Mouse (Mus musculus) liver, adult 2 months (tissue): ENCODE results near the gene Fibp. TPM values are rescaled to one million over a fixed set of nuclear protein-coding genes. Genes with fewer than 3 reads are reported as not detected.
"Not testable (repeated sequence)": the region's sequence is repeated elsewhere in the genome, so short reads cannot be mapped to it uniquely, and the experiment has no call there.

Source experiments
- DNase-seq: peaks from one replicate; pipeline ENCODE4 v3.0.0-alpha.2; 2011; ENCODE audit warnings: low read depth, low spot score; ENCODE audit errors: extremely low read depth
- H3K27ac ChIP-seq: fragments of 200-500 bp; replicated peaks from 2 replicates; pipeline ENCODE4 v1.5.1; 2012; ENCODE audit warnings: low read depth, mild to moderate bottlenecking, control low read depth, inconsistent platforms, low read length; ENCODE audit not compliant: insufficient read depth
- H3K27me3 ChIP-seq: fragments of 200-500 bp; 2 replicates; pipeline ENCODE4 v1.6.1; 2012; ENCODE audit warnings: mild to moderate bottlenecking, moderate library complexity, low read length, inconsistent platforms; ENCODE audit not compliant: control insufficient read depth, insufficient read depth
- H3K36me3 ChIP-seq: fragments of 200-500 bp; 2 replicates; pipeline ENCODE4 v1.6.1; 2012; ENCODE audit warnings: low read length, inconsistent platforms; ENCODE audit not compliant: control insufficient read depth, insufficient read depth
- H3K4me1 ChIP-seq: fragments of 200-500 bp; 2 replicates; pipeline ENCODE4 v1.6.1; 2011; ENCODE audit warnings: low read length; ENCODE audit not compliant: control insufficient read depth, insufficient read depth
- H3K4me3 ChIP-seq: fragments of 200-500 bp; 2 replicates; pipeline ENCODE4 v1.5.1; 2011; ENCODE audit warnings: low read depth, mild to moderate bottlenecking, control low read depth, low read length, moderate library complexity; ENCODE audit not compliant: insufficient read depth
- H3K79me2 ChIP-seq: fragments of 200-500 bp; 2 replicates; pipeline ENCODE4 v1.6.1; 2012; ENCODE audit warnings: inconsistent platforms, mild to moderate bottlenecking, low read length, moderate library complexity; ENCODE audit not compliant: control insufficient read depth, insufficient read depth
- H3K9ac ChIP-seq: fragments of 200-500 bp; 2 replicates; pipeline ENCODE4 v1.6.1; 2012; ENCODE audit warnings: low read depth, mild to moderate bottlenecking, control low read depth, inconsistent platforms, low read length
- CTCF ChIP-seq: fragments of 200-500 bp; IDR thresholded peaks from 2 replicates; pipeline ENCODE4 v1.5.1; 2011; ENCODE audit warnings: low read depth, low read length, control low read depth
- POLR2A ChIP-seq: fragments of 200-500 bp; IDR thresholded peaks from 2 replicates; pipeline ENCODE4 v1.6.1; 2011; ENCODE audit warnings: low read length, control low read depth; ENCODE audit not compliant: insufficient read depth; ENCODE audit errors: extremely low read depth
- WGBS: fragments of 180-500 bp; shearing (Covaris S2); methylation state at CpG from one replicate; pipeline ENCODE4 v1.1.7; 2018; 5-methylcytosine and 5-hydroxymethylcytosine counted together
- polyA plus RNA-seq: library from polyadenylated mRNA; depleted of rRNA; stranded (reverse); fragments of >200 nt; gene quantifications from 2 replicates; pipeline ENCODE4 v1.2.3, GENCODE M21; 2012
- total RNA-seq: library from RNA; depleted of rRNA; stranded (reverse); fragments of >200 nt; gene quantifications from 2 replicates; pipeline ENCODE4 v1.2.3, GENCODE M21; 2014

Fibp gene
- total and polyA plus RNA-seq, 2 experiments, result 25.8 to 46.6 TPM

DNA sequence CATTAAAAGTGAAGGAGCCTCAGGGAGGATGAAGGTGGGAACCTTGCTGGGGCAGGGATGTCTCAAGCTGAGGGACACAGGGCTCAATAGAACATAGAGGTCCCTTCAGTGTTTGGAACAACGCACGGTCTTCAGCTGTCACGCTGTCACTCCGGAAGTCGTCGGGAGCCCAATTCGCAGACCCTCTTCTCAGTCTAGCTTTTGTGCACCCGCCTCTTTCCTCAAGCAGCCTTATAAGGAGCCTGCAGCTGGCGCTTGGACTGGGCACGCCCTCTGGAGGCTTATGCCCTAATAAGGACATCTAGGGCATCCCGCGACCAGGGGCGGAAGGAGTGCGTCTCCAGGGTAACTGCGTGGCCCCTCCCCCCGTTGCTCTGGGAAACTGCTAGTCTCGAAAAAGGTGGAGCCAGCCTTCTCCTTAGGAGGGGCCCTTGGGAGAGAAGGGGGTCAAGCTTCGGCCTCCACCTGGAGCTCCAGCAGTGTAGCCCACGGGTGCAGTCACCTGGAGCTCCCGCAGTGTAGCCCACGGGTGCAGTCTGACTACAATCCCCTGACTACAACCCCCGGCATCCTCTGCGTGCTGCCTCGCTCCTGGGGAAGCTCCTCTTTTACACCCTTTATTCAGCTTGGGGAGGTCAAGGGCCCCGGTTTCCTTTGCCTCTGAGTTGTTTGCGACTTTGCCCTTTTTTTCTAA is 28.6 kb downstream of the Fibp start:
- H3K4me3 ChIP-seq, result peak overlapping the region; percentile 62
- H3K9ac ChIP-seq, result peak overlapping the region; percentile 48
- under 1% methylated on average over 26 of the region's 26 CpGs for WGBS

DNA sequence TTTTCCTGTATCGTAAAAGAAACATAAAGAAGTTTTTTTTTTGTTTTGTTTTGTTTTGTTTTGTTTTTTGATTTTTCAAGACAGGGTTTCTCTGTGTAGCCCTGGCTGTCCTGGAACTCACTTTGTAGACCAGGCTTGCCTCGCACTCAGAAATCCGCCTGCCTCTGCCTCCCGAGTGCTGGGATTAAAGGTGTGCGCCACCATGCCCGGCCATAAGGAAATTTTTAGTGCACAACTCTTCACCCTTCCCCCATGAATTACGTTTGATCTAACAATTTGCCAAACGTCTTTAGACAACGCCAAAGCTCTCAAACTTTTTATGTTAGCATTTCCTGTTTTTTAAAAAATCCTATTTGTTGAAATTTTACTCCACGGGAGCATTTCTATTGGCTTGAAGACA is 29.3 kb downstream of the Fibp start:
- H3K27me3 ChIP-seq, H3K9ac ChIP-seq, H3K79me2 ChIP-seq, H3K4me1 ChIP-seq, H3K4me3 ChIP-seq, DNase-seq: not testable (repeated sequence)
- H3K27ac ChIP-seq, result peak overlapping the region; percentile 90
- WGBS, result 21% methylated on average over 10 of the region's 10 CpGs
- H3K36me3 ChIP-seq, result peaks cover 10% of the 10 kb centered on the region; the same call in 1 of the 2 replicates

More for the DNA sequence above, 28.6 kb downstream of the Fibp start:
- Histone ChIP-seq H3K4me1 (peaks cover 7% of the 10 kb centered on the region; the same call in 1 of the 2 replicates), H3K27ac (peak overlapping the region; percentile 90), H3K36me3 (peaks cover 9% of the 10 kb centered on the region; the same call in 1 of the 2 replicates), H3K27me3 (no peaks in the 10 kb centered on the region), H3K79me2 (peaks cover 4% of the 10 kb centered on the region; the same call in 1 of the 2 replicates)
- peak; percentile 88 for DNase-seq
- 0 out of 2 replicates have a peak, but pooled peaks have one; percentile 31 for TF ChIP-seq POLR2A
- no peak for TF ChIP-seq CTCF

DNA sequence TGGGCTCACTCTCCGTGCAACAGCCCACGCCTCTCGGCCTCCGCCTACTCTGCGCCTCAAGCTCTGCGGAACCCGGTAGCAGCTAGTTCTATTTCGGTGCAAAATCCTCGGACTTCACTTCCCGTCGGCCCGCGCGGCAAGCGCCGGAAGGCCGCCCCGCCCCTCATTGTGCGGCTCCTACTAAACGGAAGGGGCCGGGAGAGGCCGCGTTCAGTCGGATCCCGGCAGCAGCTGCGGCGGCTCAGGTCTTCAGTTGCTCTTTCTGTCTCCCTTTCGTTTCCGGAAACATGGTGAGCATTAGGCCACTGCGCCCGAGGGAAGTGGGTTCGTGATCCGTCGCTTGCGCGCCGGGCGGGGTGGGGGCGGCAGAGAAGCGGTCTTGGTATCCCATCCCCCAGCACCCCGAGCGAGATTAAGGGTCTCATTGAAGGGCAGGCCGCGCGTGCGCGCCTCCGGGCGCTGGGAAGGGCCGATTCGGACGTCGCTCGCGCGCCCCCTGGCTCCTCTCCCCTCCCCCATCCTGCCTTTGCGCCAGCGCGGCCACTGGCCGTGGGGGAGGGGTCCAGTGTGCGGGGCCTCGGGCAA is 30.0 kb downstream of the Fibp start, which contains the start of gene Cfl1:
Gene Cfl1, plus strand, starts transcription at position 143 of the 585 bp plus-strand sequence.
- peak within 1 kb of the TSS; percentile 75 for H3K9ac ChIP-seq
- no peaks in the 10 kb centered on the region for H3K27me3 ChIP-seq
- peaks cover 10% of the 10 kb centered on the region; the same call in 1 of the 2 replicates for H3K36me3 ChIP-seq
- peaks cover 7% of the 10 kb centered on the region; the same call in 1 of the 2 replicates for H3K4me1 ChIP-seq
- H3K79me2 ChIP-seq, result peaks cover 4% of the 10 kb centered on the region; the same call in 1 of the 2 replicates
- peak within 1 kb of the TSS; percentile 90 for H3K27ac ChIP-seq
- peak within 1 kb of the TSS; percentile 73 for H3K4me3 ChIP-seq
- under 1% methylated on average over 62 of the region's 62 CpGs for WGBS
- DNase-seq, result peak; percentile 89
- TF ChIP-seq POLR2A (peak; percentile 86), CTCF (no peak)

DNA sequence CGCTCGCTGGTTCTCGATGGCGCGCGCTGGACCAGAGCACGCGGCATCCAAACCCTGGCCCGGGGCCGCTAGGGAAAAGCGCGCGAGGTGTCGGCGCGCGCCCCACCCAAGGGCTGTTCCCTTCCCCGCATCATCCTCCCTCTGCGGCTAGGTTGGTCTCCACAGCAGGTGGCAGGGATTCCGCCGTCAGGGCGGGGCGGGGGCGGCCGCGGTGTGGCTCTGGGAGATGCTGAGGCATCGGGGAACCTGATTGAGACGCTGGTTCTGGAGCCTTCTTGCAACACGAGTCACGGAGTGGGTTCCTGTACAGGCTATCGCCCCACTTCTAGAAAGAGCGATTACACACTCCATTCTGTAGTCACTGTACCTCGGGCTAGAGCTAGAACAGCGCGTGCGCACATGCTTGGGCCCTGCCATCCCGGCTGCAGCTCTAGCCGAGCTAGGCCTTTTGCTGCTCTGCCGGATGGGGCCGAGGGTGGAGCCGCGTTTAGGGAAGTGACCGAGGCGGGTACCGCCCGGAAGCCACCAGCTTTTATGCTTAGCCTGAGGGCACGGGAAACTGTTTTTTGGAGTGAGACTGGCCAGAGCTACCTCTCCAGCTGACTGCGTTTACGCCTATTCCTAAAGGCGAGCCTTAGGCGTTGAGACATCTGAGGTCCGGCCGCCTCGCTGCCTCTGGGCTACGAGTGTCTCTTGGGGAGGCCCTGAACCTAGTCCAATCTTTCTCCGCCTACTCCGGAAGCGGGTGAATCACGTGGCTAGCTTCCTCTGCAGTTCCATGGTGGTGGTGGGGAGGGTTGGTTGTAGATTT is 30.7 kb downstream of the Fibp start:
- Histone ChIP-seq H3K79me2 (peaks cover 4% of the 10 kb centered on the region; the same call in 1 of the 2 replicates), H3K4me3 (peak overlapping the region; percentile 73), H3K27me3 (no peaks in the 10 kb centered on the region), H3K9ac (peak overlapping the region; percentile 75), H3K36me3 (peaks cover 10% of the 10 kb centered on the region; the same call in 1 of the 2 replicates), H3K4me1 (peaks cover 7% of the 10 kb centered on the region; the same call in 1 of the 2 replicates), H3K27ac (peak overlapping the region; percentile 84)
- under 1% methylated on average over 59 of the region's 59 CpGs for WGBS
- DNase-seq, result peak; percentile 83
- TF ChIP-seq POLR2A (peak; percentile 62), CTCF (no peak)

DNA sequence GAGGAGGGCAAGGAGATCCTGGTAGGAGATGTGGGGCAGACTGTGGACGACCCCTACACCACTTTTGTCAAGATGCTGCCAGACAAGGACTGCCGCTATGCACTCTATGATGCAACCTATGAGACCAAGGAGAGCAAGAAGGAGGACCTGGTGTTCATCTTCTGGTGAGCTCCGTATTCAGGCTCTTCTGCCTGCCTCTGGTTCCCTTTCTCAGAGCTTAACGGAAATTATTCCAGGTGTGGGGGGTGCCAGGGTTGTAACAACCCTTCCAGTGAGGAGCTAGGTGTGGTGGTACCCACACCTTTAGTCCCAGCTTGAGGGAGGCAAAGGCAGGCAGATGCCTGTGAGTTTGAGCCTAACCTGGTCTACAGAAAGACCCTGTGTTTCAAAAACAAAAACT is 32.2 kb downstream of the Fibp start:
- Histone ChIP-seq H3K36me3 (peaks cover 10% of the 10 kb centered on the region; the same call in 1 of the 2 replicates), H3K27ac (no peak overlapping the region), H3K79me2 (peaks cover 4% of the 10 kb centered on the region; the same call in 1 of the 2 replicates), H3K4me1 (peaks cover 3% of the 10 kb centered on the region; the same call in 1 of the 2 replicates), H3K9ac (no peak overlapping the region), H3K4me3 (no peak overlapping the region), H3K27me3 (no peaks in the 10 kb centered on the region)
- TF ChIP-seq CTCF, result no peak
- TF ChIP-seq POLR2A, result no peak
- DNase-seq, result no peak
- WGBS, result 92% methylated on average over 4 of the region's 4 CpGs

DNA sequence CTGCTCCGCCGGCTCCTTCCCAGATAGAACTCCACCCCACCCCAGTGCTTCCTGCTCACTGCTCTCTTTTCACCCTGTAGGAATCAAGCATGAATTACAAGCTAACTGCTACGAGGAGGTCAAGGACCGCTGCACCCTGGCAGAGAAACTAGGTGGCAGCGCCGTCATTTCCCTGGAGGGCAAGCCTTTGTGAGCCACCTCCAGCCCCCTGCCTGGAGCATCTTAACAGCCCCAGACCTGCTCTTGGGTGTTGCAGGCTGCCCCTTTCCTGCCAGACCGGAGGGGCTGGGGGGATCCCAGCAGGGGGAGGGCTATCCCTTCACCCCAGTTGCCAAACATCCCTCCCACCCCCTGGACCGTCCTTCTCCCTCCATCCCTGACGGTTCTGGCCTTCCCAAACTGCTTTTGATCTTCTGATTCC is 32.9 kb downstream of the Fibp start:
- peaks cover 10% of the 10 kb centered on the region; the same call in 1 of the 2 replicates for H3K36me3 ChIP-seq
- DNase-seq, result not testable (repeated sequence)
- 62% methylated on average over 9 of the region's 9 CpGs for WGBS

More for the DNA sequence above, 32.9 kb downstream of the Fibp start:
- not testable (repeated sequence) for H3K4me3 ChIP-seq, H3K27ac ChIP-seq, H3K9ac ChIP-seq, H3K27me3 ChIP-seq, H3K4me1 ChIP-seq, H3K79me2 ChIP-seq
